Mouse (Mus musculus): ENCODE measurements at regions not wholly inside any gene's neighbourhood (a gene's known extent, or its start where the extent isn't known, plus 50 kb on each side); places are given as distances from the start of the nearest gene placed in this dataset.

GRCm38 (mm10) chr19:54114588-54115317 lies 70.8 kb downstream of the Adra2a start:
- TF ChIP-seq GATA1 (IDR thresholded peaks at IDR 0.05; ENCODE audit: borderline replicate concordance, low read length) (no peak), FLI1 (IDR thresholded peaks at IDR 0.05; ENCODE audit: low read length) (no peak)

All from megakaryocyte, embryonic 14.5 days (primary cell).